Mouse (Mus musculus) neural tube, embryonic 14.5 days (tissue): ENCODE measurements at regions not wholly inside any gene's neighbourhood (a gene's known extent, or its start where the extent isn't known, plus 50 kb on each side); places are given as distances from the start of the nearest gene placed in this dataset.
"Not testable (repeated sequence)": the region's sequence is repeated elsewhere in the genome, so short reads cannot be mapped to it uniquely, and the experiment has no call there.

ENCODE experiments used
- ATAC-seq: fragments of 200-750 bp; cut with Nextera tagmentation; 2 replicates; pipeline ENCODE4 v1.8.0; 2017; ENCODE audit warnings: low read depth, mild to moderate bottlenecking, moderate TSS enrichment, moderate library complexity
- H3K27ac ChIP-seq: fragments of 300-500 bp; sonication (generic); 2 replicates; pipeline ENCODE4 v1.5.1; 2014; ENCODE audit warnings: low read depth, mild to moderate bottlenecking, control low read depth, low read length, moderate library complexity, mixed read lengths
- H3K27me3 ChIP-seq: fragments of 300-500 bp; sonication (generic); 2 replicates; pipeline ENCODE4 v1.6.1; 2014; ENCODE audit warnings: low read length; ENCODE audit not compliant: control insufficient read depth, insufficient read depth
- H3K36me3 ChIP-seq: fragments of 300-500 bp; sonication (generic); 2 replicates; pipeline ENCODE4 v1.6.1; 2014; ENCODE audit warnings: low read length, mixed read lengths; ENCODE audit not compliant: control insufficient read depth, insufficient read depth
- H3K4me1 ChIP-seq: fragments of 300-500 bp; sonication (generic); 2 replicates; pipeline ENCODE4 v1.6.1; 2014; ENCODE audit warnings: low read length; ENCODE audit not compliant: control insufficient read depth, insufficient read depth
- H3K4me2 ChIP-seq: fragments of 300-500 bp; sonication (generic); 2 replicates; pipeline ENCODE4 v1.6.1; 2014; ENCODE audit warnings: mild to moderate bottlenecking, low read depth, low read length, control low read depth
- H3K4me3 ChIP-seq: fragments of 300-500 bp; sonication (generic); 2 replicates; pipeline ENCODE4 v1.5.1; 2014; ENCODE audit warnings: low read depth, low read length, control low read depth, mixed read lengths
- H3K9ac ChIP-seq: fragments of 300-500 bp; sonication (generic); replicated peaks from 2 replicates; pipeline ENCODE4 v1.6.1; 2014; ENCODE audit warnings: low read depth, mild to moderate bottlenecking, control low read depth, low read length, mixed read lengths
- H3K9me3 ChIP-seq: fragments of 300-500 bp; sonication (generic); 2 replicates; pipeline ENCODE4 v1.6.1; 2016; ENCODE audit warnings: low read length; ENCODE audit not compliant: control insufficient read depth
- WGBS: fragments of 180-500 bp; shearing (Covaris S2); extraction: QIAGEN DNeasy Blood & Tissue Kit; methylation state at CpG from one replicate; pipeline ENCODE4 v1.1.7; 2014; 5-methylcytosine and 5-hydroxymethylcytosine counted together

GRCm38 (mm10) chr6:67609461-67609860 lies 73.9 kb upstream of the Tacstd2 start:
- H3K36me3 ChIP-seq, H3K4me3 ChIP-seq, H3K4me1 ChIP-seq, H3K27me3 ChIP-seq, ATAC-seq, H3K4me2 ChIP-seq, H3K9me3 ChIP-seq, H3K27ac ChIP-seq, H3K9ac ChIP-seq: not testable (repeated sequence)
- WGBS = 64% methylated on average over 1 of the region's 1 CpGs
